Mouse (Mus musculus): ENCODE measurements around the gene Caln1.

The Caln1 gene

DNA sequence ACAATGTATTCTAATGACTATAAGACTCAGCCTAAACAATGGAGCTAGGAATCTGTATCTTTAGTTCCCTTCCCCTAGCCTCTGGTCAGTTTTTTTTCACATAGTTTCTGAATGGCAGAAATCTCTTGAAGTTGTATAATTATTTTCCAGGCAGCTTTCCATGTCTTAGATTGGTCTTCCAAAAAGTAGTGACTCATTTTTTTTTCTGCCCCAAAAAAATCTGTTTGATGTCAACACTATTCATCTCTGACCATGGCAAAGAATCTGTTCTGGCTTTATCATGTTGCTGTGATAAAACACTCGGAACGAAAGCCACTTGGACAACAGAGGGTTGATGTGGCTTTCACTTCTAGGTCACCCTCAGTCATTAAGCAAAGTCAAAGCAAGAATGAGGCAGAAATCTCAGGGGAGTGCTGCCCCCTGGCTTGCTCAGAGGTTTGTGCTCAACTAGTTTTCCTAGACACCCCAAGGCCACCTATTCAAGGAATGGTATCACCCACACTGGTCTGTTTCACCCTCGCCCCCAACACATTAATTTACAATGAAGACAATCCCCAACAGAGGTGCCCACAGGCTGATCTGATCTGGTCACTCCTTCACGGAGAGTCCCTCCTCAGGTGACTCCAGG lies 450.9 kb downstream of the Caln1 start:
- DNase-seq = no peak

DNA sequence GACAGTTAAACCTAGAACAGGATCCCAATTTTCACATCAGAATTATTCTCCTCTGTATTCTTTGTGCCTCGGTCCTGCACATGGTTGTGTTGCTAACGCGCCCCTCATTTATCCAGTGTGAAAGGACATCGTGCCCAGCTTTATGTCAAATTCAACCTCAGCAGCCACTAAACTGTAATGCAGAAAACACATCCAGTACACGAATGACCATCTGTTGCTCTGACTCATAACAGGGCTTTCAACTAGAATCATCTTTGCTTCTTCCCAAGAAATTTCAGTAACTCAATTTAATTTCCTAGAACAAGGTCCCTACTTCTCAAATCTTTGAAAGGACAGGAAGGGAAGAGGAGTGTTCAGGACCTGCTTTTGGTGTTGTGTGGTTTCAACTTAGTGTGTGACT lies 451.4 kb downstream of the Caln1 start:
- DNase-seq = no peak

DNA sequence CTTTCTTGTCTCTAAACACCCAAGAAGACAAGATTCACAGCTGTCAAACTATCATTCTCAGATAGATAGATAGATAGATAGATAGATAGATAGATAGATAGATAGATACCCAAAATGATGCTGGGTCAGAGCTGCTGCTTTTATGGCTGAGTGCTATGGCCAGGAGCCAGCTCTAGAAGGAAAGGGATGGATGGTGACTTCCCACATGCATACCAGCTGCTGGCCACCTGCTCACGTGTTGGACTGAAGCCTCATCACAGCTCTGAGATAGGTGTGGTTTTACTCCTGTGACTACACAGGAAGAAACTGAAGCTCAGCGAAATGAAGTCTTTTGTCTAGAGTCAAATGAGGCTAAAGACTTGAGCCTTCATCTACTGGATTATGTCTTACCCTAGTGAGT lies 456.5 kb downstream of the Caln1 start:
- no peak for DNase-seq

DNA sequence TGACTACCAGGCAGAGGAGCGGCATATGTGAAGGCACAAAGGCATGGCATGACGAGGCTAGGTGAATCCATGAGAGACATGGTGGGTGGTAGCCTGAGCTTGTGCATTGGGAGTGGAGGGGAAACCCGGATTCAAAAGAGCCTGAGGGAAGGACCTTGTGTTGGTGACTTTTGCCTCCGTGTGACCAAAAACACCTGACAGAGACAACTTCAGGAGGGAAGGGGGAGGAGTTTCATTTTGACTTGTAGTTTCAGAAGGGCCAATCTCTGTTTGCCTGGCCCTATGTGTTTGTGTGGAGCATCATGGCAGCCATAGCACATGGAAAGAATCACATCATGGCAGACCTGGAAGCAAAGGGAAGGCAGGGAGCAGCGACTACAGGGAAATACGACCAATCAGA lies 479.3 kb downstream of the Caln1 start:
- no peak for DNase-seq

DNA sequence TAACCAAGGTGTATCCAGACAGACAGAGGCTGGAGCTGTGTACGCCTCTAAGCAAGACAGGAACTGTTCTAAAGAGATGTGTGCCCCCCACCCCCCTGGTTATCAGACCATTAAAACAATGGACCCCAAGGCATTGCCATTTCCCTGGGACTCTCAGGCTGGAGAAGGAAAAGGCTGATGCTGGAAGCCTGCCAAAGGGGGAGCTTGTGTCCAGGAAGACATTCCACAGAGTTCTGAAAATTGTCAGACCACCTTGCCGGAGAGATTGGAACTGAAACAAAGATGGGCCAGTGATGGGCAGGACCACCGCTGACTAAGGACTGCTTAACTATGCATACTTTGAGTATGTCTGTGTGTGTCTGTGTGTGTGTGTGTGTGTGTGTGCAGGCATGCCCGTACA lies 480.4 kb downstream of the Caln1 start:
- no peak for DNase-seq

DNA sequence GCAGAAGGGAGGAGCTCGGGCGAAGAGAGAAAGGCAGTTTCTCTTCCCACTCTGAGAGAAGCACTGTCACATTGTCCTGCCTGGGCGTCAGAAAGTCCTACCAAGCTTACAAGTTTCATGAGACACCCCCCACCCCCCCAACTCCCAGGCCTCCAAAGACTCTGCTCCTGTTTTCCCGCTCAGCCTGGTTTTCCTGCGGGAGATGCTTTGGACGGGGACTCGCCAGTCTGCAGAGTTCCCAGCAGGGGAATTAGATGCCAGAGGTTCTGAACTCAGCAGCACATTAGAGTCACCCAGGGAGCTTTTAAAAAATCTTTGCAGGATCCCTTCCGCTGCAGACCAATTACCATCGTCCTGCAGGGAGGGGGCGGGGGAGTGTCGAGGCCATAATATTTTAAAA lies 482.9 kb downstream of the Caln1 start:
- no peak for DNase-seq

DNA sequence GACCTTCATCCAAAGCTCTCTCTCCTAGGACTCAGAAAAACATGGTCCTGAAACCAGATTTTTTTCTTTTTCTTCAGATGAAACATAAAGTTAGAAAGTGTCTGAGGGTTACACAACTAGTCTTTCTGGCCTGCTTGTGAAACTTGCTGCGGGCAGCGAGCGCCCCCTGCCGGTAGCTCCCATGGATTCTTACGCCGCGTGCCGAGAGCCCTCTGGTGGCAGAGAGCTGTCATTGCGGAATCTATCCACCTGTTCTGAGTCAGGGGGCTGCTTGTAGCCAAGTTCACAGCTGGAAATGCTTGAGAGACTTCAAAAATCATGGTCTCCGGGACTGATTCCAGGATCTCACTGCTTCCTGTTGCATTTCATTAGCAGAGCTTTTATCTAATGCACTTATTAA lies 484.1 kb downstream of the Caln1 start:
- peak; percentile 46 for DNase-seq

DNA sequence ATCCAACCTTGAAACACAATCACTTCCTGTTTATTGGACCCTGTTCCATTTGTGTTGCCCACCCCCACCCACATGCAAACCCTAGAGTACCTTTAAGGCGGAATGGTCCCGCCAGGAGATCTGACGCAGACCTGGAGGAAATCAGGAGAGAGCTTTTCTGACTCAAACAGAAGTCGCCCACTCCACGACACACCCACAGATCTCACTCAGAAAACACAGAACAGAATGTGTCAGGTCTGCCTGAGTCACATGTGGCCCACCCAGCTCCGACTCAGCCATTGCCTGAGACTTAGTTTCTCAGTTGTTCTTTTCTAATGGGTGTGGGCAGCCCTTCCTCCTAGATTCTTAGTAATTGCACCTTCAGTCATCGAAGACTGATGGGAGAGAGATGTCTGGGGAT lies 485.2 kb downstream of the Caln1 start:
- no peak for DNase-seq

DNA sequence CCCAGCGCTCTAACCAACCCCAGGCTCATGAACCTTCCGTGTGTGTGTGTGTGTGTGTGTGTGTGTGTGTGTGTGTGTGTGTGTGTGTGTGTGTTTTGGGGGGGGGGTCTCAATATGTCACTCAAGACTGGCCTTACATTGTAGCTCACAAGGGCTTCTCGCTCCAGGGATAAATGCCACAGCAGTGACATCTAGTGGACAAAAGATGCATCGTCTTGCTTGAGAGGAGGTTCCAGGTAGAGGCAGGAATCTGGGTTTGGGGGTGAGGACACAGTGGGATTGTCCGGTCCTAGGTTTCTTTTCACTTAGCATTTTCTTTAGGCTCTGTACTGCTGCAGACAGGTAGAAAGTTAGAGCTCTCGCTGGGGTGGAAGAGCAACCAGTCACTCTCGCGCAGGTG lies 488.9 kb downstream of the Caln1 start:
- DNase-seq = no peak

DNA sequence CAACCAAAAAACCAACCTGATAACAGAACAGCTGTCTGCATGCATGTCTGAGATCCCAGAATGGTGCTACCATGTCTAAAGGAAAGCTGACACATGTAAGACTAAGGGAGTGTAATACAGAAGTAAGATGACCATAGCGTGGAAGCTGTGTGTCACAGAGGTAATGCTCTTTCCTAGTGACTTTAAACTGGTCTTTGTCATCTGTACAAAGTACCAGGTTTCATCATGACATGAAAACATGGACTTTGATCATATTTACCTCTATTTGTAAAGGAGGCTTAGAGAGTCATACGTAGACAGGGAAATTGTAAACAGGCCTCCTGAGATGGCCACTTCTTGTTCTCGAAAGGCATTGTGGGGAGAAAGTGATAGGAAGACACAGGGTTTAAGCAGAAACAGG lies 489.5 kb downstream of the Caln1 start:
- no peak for DNase-seq

DNA sequence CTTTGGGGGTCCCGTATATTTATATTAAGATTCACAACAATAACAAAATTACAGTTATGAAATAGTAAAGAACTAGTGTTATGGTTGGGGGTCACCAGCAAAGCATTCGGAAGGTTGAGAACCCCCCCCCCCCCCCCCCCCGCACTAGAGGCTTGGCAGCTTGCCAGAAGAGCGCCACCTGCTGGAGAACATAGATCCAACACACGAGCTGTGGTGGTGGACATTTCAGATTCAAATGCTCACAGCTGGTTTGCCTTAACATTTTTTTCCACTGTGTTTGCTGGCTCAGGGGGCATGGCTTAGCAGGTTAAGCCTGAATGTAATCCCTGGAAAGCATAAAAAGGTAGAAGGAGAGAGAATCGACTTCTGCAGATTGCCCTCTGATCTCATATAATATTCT lies 490.5 kb downstream of the Caln1 start:
- no peak for DNase-seq

DNA sequence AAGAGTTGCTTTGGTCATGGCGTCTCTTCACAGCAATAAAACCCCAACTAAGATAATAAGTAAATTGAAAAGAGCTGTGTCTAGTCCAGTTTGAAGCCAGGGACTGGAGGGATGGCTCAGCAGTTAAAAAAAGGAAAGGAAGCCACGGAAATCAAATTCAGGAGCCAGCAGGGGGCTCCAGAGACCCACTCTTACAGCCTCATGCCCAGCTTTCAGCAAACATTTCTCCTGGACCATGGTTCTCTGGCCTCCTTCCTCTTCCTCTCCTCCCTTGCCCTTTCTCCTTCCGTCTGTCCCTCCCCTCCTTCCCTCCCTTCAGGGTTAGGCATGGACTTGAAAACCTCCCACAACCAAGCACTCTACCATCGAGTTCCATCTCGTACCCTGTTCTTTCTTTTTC lies 493.0 kb downstream of the Caln1 start:
- no peak for DNase-seq

DNA sequence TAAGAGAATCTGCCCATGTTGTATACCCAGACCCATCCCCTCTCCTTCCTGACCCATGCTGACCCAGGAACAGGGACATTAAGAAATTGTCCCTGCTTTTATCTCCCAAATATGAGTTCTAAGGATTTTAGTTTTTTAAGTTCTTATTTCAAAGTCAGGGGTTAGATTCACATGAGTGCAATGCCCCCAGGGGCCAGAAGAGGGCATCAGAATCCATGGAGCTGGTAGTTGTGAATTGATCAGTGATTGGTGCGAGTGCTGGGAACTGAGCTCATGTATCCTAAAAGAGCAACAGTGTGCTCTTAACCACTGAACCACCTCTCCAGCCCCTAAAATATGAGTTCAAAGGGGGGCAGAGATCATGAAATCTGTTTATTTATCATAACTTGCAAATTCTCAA lies 500.6 kb downstream of the Caln1 start:
- DNase-seq = no peak

DNA sequence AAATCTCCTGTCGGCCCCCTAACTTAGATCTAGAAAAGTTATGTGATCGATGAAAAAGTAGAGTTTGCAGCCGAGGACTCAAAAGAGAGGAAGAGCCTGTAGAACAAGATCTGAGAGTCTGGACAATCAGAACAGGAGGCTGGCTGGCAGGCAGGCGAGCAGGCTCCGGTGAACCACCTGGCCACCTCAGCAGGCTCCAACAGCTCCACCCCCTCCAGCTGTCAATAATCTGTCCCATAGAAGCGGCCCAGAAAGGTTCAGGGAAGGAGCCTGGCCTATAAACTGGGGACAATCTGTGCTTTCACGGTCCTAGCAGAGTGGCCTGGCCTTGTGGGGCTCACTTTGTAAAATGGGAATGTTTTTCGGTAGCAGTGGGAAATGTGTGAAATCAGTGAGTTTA lies 501.8 kb downstream of the Caln1 start:
- DNase-seq = no peak

DNA sequence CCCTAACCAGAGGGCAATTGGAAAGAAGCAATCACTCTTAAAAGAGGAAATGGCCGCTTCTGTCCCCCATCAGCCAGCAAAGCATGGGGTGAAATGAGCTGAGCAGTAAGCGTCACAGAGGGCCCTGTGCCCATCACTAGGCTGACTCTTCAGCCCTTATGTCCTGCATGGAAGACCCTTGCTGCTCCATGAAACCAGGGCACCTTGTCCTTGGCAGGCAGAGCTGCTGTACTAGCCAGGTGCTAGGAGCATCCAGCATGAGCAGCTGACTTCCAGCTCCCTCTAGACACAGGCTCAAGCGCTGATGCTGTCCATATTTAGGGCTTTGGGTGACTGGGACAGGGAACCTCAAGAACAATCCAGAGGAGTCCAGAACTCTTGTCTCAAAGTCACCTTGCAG lies 506.1 kb downstream of the Caln1 start:
- DNase-seq = no peak

DNA sequence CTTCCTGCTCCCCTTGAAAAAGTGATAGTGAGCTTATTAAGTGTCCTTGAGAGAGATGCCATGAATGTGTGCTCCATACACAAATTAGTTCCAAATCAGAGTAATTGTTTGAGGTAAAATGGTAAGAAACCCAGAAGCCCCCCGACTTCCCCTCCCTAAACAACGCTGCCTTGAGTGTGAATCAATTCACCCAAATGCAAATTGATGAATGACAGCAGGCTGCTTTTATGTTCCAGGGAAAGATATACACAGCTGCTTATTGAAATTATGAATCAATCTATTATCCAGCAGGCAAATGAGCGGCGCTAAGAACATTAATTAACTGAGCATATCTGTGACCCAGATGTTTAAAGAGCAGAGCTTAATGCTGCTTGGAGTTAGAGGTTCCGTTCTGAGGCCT lies 511.1 kb downstream of the Caln1 start:
- no peak for DNase-seq

DNA sequence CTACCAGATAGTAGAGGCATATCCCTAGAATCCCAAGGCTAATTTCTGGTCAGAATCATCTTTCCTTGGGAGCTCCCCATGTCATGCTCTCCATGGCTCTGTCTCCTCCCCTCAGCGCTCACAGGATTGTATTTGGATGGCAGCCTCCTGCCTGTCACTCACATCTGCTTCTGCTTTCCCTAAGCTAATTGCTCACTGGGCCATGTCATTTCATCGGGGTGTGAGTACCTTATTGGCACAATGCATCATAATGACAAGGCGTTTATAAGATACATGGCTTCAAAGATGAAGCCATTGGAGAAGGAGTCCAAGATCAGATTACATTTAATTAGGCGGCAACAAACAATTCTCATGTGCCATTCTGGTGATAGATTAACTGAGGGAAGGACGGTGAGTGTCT lies 522.5 kb downstream of the Caln1 start:
- no peak for DNase-seq

DNA sequence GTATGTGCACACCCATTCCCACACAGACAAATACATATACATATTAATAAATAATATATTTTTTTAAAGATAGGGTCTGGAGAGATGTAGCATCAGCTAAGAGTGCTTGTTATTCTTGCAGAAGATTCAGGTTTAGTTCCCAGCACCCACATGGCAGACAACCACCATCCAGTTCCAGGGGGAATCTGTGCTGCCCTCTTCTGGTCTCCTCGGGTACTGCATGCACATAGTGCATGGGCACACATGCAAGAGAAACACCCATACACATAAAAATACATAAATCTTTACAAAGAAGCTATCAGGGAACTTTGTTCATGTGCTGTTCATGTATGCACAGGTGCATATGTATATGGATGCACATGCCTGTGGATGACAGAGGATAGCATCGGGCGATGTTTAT lies 526.7 kb downstream of the Caln1 start:
- DNase-seq = no peak

All from kidney, adult 11 months (tissue).